Mouse (Mus musculus) stomach, embryonic 16.5 days (tissue): ENCODE data around the gene Socs1. TPM values are rescaled to one million over a fixed set of nuclear protein-coding genes. Genes with fewer than 3 reads are reported as not detected.

Experiments used
- ATAC-seq: fragments of 200-750 bp; cut with Nextera tagmentation; 2 replicates; pipeline ENCODE4 v1.8.0; 2017; ENCODE audit warnings: moderate number of reproducible peaks, moderate TSS enrichment; ENCODE audit not compliant: insufficient read depth, low FRiP score
- H3K27ac ChIP-seq: fragments of 300-500 bp; sonication (generic); 2 replicates; pipeline ENCODE4 v1.5.1; 2014; ENCODE audit warnings: low read length
- H3K27me3 ChIP-seq: fragments of 300-500 bp; sonication (generic); 2 replicates; pipeline ENCODE4 v1.6.1; 2014; ENCODE audit warnings: low read length, control low read depth, mixed read lengths; ENCODE audit not compliant: control insufficient read depth, insufficient read depth
- H3K36me3 ChIP-seq: fragments of 300-500 bp; sonication (generic); 2 replicates; pipeline ENCODE4 v1.6.1; 2014; ENCODE audit warnings: low read length; ENCODE audit not compliant: control insufficient read depth, insufficient read depth
- H3K4me1 ChIP-seq: fragments of 300-500 bp; sonication (generic); 2 replicates; pipeline ENCODE4 v1.6.1; 2014; ENCODE audit warnings: low read length, control low read depth, mixed read lengths; ENCODE audit not compliant: control insufficient read depth, insufficient read depth
- H3K4me2 ChIP-seq: fragments of 300-500 bp; sonication (generic); 2 replicates; pipeline ENCODE4 v1.6.1; 2014; ENCODE audit warnings: low read depth, low read length, mixed read lengths
- H3K4me3 ChIP-seq: fragments of 300-500 bp; sonication (generic); replicated peaks from 2 replicates; pipeline ENCODE4 v1.5.1; 2014; ENCODE audit warnings: mild to moderate bottlenecking, low read length
- H3K9ac ChIP-seq: fragments of 300-500 bp; sonication (generic); 2 replicates; pipeline ENCODE4 v1.6.1; 2014; ENCODE audit warnings: low read length
- H3K9me3 ChIP-seq: fragments of 300-500 bp; sonication (generic); replicated peaks from 2 replicates; pipeline ENCODE4 v1.6.1; 2016; ENCODE audit warnings: low read length, control low read depth; ENCODE audit not compliant: control insufficient read depth
- WGBS: fragments of 180-500 bp; shearing (Covaris S2); extraction: QIAGEN DNeasy Blood & Tissue Kit; methylation state at CpG from one replicate; pipeline ENCODE4 v1.1.7; 2014; 5-methylcytosine and 5-hydroxymethylcytosine counted together
- polyA plus RNA-seq: library from polyadenylated mRNA; unstranded; fragments of >200 nt; fragmentation: Nextera tagmentation; extraction: Ambion mirVana; gene quantifications from 2 replicates; pipeline ENCODE4 v1.2.1, GENCODE M21; 2015

The Socs1 gene
- polyA plus RNA-seq, result 6.2 and 7.3 TPM in 2 replicates

DNA sequence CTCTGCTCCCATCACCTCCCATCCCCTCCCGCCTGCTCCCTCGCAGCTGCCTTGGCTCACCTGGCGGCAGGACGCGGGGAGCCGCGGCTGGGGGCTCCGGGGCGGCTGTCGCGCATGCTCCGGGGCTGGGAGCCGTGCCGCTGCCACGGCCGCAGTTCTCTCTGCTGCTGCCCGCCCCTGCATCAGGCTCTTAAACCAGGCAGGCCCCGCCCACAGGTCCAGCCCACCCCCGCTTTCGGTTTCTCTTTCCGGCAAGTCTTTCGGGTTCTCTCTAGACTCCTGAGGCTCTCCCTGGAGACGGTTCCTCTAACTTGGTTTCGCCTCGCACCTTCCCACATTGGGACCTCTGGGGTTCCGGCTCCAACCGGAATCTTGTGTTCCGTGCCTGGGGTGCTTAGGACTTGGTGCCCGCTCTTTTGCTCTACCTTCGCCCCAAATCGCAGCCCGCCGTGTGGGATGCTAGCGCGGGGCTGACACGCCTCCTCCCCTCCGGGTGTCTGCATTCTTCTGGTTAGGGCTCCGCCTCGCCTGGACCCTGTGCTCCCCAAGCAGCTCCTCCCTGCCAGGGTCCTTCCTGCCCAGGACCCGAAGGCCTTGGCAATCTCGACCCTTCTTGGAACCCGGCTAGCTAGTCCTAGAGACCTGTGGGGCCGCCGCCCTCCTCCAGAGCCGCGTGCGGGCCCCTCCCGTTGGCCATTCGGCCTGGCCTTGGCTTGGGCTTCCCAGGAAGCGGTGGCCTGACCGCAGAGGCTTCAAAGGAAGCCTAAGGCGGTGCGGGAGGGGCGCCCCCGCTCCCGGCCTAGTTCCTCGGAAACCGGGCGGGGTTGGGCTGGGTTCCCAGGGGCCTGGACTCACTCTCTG is at the start of gene Socs1:
Socs1 (minus strand) TSS at position 166 of the 861 bp plus-strand sequence.
- WGBS, result under 1% methylated on average over 59 of the region's 59 CpGs
- peak; percentile 85 for ATAC-seq
- peak within 1 kb of the TSS; percentile 91 for H3K4me2 ChIP-seq
- peak within 1 kb of the TSS; percentile 99 for H3K27ac ChIP-seq
- no peaks in the 10 kb centered on the region for H3K36me3 ChIP-seq
- H3K4me1 ChIP-seq, result peaks cover 39% of the 10 kb centered on the region
- peak within 1 kb of the TSS; percentile 79 for H3K4me3 ChIP-seq
- H3K27me3 ChIP-seq, result no peaks in the 10 kb centered on the region
- H3K9me3 ChIP-seq, result no peaks in the 10 kb centered on the region
- peak within 1 kb of the TSS; percentile 91 for H3K9ac ChIP-seq

DNA sequence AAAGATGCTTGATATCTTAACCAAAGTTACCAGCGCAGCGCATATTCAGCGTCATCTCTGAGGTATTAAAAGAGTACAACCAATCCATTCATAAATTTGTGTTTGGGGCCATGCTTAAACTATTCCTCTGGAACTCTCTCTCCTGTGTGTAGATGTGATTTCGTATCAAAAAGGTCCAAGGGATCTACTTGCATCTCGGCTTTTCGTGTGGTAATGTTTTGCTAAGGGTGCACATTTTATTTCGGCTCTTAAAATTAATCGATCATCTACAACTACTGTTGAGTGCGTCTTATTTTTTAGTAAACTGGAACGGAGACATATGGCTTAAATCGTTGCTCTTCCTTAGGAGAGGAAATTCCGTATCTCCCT is 49.2 kb upstream of the Socs1 start:
- Histone ChIP-seq H3K4me1 (peaks cover 34% of the 10 kb centered on the region), H3K27ac (no peak overlapping the region; the same call in 1 of the 2 replicates), H3K9ac (peak overlapping the region; percentile 86; the same call in 1 of the 2 replicates), H3K4me3 (peak overlapping the region; percentile 91), H3K27me3 (no peaks in the 10 kb centered on the region), H3K4me2 (peak overlapping the region; percentile 86), H3K36me3 (no peaks in the 10 kb centered on the region), H3K9me3 (no peaks in the 10 kb centered on the region)
- WGBS, result 3% methylated on average over 12 of the region's 12 CpGs
- no peak for ATAC-seq

DNA sequence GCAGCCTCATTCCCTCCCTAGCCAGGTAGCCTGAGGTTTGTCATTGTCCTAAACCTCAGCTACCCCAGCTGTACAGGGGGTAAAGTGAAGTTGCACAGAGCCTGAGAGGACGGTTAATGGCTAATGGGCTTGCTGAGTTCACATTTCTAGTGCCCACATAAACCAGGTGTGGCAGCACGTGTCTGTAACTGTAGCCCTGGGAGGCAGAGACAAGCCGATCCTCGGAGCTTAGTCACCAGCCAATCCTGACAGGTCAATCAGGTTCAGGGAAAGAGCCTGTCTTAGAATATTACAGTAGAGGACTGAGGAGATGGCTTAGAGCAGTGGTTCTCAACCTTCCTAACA is 43.1 kb upstream of the Socs1 start:
- Histone ChIP-seq H3K27ac (no peak overlapping the region), H3K27me3 (no peaks in the 10 kb centered on the region), H3K36me3 (no peaks in the 10 kb centered on the region), H3K9me3 (no peaks in the 10 kb centered on the region), H3K4me1 (0 out of 2 replicates have a peak, but pooled peaks cover 2% of the 10 kb centered on the region), H3K4me2 (no peak overlapping the region), H3K9ac (no peak overlapping the region), H3K4me3 (no peak overlapping the region)
- 45% methylated on average over 4 of the region's 4 CpGs for WGBS
- ATAC-seq, result no peak

DNA sequence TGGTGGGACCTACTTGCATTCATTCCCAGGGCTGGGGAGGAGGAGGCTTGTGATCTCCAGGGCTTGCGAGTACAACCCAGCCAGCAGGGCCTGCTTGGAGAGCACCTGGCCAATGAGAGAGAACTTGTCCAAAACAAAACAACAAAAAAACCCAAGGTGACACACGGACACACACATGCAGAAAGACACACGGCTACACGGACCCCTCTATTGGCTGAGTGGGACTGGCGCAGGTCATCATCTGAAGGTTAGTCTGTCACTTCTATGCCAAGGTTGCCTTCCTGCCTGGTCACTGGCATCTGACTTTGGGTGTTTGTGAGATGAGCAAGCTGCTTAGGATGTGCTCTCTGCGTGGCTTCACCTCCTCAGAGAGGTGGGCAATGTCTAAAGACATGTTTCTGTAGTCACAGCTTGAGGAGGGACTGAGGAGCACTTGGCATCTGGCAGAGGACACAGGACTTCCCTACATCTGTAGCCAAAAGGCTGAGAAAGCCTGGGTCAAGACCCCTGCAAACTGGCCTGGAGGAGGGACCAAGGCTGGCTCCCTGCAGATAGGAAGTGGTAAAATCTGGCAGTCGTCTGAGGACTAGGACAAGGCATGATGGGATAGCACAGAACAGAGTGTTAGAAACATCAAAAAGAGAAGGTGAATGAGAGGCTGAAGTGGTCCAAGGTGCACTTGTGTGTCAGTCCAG is 42.6 kb upstream of the Socs1 start:
- ATAC-seq, result no peak
- 74% methylated on average over 7 of the region's 7 CpGs for WGBS

DNA sequence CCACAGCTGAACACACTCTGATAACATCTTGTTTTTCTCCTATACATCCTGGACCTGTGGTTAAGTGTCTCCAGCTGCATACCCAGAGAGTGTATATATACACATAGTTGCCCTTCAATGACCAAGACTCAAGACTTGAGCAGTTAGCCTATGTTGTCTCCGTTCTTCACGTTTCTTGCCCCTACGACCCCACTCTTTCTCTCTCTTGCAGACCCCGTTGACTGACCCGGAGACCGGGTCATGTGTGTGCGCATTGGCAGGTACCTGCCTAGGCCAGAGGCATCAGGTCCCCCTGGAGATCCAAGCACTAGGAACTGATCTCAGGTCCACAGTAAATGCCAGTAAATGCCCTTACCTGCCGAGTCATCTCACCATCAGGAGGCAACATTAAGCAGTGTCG is 41.9 kb upstream of the Socs1 start:
- Histone ChIP-seq H3K36me3 (no peaks in the 10 kb centered on the region), H3K27ac (no peak overlapping the region), H3K27me3 (no peaks in the 10 kb centered on the region), H3K4me3 (no peak overlapping the region), H3K4me2 (no peak overlapping the region), H3K9ac (no peak overlapping the region), H3K4me1 (0 out of 2 replicates have a peak, but pooled peaks cover 2% of the 10 kb centered on the region), H3K9me3 (no peaks in the 10 kb centered on the region)
- ATAC-seq, result no peak
- WGBS, result 89% methylated on average over 9 of the region's 9 CpGs

More for the DNA sequence above, 42.6 kb upstream of the Socs1 start:
- Histone ChIP-seq H3K4me3 (no peak overlapping the region), H3K9me3 (no peaks in the 10 kb centered on the region), H3K9ac (no peak overlapping the region), H3K4me2 (no peak overlapping the region), H3K36me3 (no peaks in the 10 kb centered on the region), H3K4me1 (0 out of 2 replicates have a peak, but pooled peaks cover 2% of the 10 kb centered on the region), H3K27ac (no peak overlapping the region), H3K27me3 (no peaks in the 10 kb centered on the region)

DNA sequence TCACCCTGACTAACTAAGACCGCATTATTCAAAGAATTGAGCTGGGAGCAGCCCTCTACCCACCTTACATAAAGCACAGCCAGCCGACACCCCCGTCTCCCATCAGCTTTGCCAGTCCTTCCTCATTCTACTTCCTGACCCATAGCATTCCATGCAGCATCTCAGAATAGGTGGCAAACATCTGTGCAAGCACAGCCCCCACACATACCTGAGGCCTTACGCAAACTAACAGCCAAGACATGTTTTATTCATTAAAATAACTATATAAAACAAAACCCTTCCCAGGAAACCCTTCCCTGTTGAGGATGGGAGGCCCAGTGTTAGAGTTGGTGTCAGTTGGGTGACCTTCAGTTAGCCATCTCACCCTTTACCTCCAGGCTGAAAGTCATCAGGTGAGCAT is 40.5 kb upstream of the Socs1 start:
- Histone ChIP-seq H3K9me3 (no peaks in the 10 kb centered on the region), H3K27me3 (no peaks in the 10 kb centered on the region), H3K4me3 (no peak overlapping the region), H3K4me2 (no peak overlapping the region), H3K4me1 (0 out of 2 replicates have a peak, but pooled peaks cover 2% of the 10 kb centered on the region), H3K36me3 (no peaks in the 10 kb centered on the region), H3K27ac (no peak overlapping the region), H3K9ac (no peak overlapping the region)
- ATAC-seq, result no peak
- WGBS, result 68% methylated on average over 4 of the region's 4 CpGs

DNA sequence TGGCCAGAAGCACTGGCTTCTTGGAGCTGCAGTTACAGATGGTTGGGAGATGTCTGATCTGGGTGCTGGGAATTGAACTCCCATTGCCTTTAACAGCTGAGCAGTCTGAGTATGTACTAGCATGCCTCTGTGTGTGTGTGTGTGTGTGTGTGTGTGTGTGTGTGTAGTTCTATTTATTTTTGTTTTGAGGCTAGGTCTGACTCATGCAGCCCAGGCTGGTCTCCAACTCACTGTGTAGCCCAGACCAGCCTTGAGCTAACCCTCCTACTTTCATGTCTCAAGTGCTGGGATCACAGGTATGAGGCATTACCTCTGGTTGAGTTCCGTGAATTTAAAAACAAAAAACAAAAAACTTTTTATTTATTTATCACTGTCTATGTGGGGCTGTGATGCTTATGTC is 39.2 kb upstream of the Socs1 start:
- Histone ChIP-seq H3K4me2 (no peak overlapping the region), H3K4me1 (0 out of 2 replicates have a peak, but pooled peaks cover 2% of the 10 kb centered on the region), H3K9me3 (no peaks in the 10 kb centered on the region), H3K4me3 (no peak overlapping the region), H3K9ac (no peak overlapping the region), H3K36me3 (no peaks in the 10 kb centered on the region), H3K27ac (no peak overlapping the region), H3K27me3 (no peaks in the 10 kb centered on the region)
- WGBS, result 83% methylated on average over 1 of the region's 1 CpGs
- ATAC-seq, result no peak

DNA sequence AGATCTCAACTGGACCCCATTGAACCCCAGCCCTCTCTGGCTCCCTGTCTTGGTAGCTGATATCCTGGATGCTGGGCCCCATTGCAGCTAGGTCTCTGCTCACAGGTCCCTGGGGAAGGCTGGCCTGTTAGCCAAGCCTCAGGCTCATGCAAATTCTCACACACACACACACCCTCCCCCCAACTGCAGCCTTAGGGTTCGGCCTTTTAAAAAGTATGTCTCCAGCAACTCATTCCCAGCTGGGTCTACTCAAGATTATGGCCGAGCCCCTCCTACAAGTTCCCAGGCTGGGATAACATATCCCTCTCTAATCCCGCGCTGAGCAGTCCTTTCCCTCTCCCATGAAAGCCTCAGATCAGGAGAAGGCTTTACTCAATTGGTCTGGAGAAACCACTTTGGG is 36.1 kb upstream of the Socs1 start:
- Histone ChIP-seq H3K4me1 (no peaks in the 10 kb centered on the region), H3K9ac (no peak overlapping the region), H3K4me2 (no peak overlapping the region), H3K4me3 (no peak overlapping the region), H3K9me3 (no peaks in the 10 kb centered on the region), H3K27ac (peak overlapping the region; percentile 70), H3K36me3 (no peaks in the 10 kb centered on the region), H3K27me3 (no peaks in the 10 kb centered on the region)
- 36% methylated on average over 4 of the region's 4 CpGs for WGBS
- ATAC-seq, result peak; percentile 73

DNA sequence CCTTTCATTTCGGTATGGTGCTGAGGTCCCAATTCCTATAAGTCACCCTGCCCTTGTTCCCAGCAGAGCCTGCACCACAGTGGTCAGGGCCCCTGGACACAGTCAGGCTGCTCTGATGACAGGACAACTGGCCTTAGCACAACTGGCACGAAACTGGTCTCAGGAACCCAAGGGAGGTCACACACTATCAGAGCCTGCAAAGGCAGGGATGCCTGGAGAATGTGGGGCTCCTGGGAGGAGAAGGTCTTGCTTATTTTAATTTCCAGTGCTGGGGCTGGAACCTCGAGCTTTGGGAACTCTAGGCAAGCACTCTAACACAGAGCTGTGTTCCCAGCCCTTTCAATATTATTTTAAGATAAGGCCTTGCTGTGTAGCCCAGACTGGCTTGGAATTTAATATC is 34.6 kb upstream of the Socs1 start:
- no peak for ATAC-seq
- Histone ChIP-seq H3K27ac (no peak overlapping the region), H3K9me3 (no peaks in the 10 kb centered on the region), H3K36me3 (no peaks in the 10 kb centered on the region), H3K4me3 (no peak overlapping the region), H3K4me2 (no peak overlapping the region), H3K4me1 (no peaks in the 10 kb centered on the region), H3K9ac (no peak overlapping the region; the same call in 1 of the 2 replicates), H3K27me3 (no peaks in the 10 kb centered on the region)
- WGBS, result 66% methylated on average over 3 of the region's 3 CpGs
